Mouse (Mus musculus): ENCODE data around the gene Sh2d6. TPM values are rescaled to one million over a fixed set of nuclear protein-coding genes. Genes with fewer than 3 reads are reported as not detected.

The Sh2d6 gene
- total RNA-seq (2021) (not detected), polyA plus RNA-seq (2012; rRNA removed) (0.21 TPM in 1 of 2 replicates, not detected in the other)
- long read RNA-seq, result 0 reads

DNA sequence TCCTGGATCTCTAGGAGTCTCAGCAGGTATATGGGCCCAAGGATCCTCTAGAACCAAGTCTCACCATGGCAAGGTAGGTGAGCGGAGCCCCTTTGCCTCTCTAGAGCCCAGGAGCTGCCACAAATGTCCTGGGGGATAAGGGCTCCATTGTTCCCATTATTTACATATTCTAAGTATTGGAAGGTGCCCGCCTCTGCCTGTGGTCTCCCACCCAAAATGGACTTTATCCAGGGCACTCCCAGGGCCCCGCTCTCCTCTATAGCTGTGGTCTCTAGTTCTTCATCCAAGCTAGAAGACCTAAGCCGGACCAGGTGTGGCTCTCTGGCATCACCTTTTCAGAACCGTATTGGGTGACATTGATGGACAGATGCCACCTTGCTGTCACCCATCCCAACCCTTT lies at the start of gene Sh2d6:
TSS of gene Sh2d6 (minus strand) at position 101 of the 400 bp plus-strand sequence.
- DNase-seq, result no peak
- no peak within 1 kb of the TSS for H3K4me3 ChIP-seq

DNA sequence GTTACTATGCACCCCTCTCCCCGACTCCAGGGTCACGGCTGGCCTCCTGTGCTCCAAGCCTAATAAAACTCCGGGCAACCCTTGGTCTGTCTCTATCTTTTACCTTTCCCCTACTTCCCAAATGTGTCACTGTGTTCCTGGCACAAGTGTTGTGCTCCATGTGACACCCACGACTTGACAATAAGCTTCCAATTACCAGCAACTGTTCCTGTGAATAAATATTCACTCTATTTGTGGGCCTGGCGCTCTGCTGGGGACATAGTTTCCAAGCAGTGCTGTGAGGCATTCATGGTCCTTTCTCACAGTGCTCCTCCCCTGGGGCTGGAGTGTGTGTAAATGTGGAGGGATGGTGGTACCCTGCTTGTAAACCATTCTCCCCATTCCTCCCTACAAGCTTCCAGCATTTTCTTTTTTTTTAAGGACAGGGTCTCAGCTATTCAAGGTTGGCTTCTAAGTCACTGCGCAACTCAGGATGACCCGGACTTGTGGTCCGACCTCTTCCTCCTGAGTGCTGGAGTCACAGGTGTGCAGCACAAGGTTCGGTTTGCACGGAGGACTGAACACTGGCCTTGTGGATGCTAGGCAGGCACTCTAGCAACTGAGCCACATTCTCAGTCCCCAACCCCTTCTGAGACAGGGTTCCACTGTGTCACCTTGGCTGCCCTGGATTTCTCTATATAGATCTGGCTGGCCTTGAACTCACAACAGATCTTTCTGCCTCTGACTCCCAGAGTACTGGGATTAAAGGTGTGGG lies 49.3 kb upstream of the Sh2d6 start:
- intact Hi-C loops (cut with DNase I), result no loop called here
- DNase-seq, result peak in 1 of 2 experiments; percentile 64

More for the DNA sequence above, at the start of gene Sh2d6:
- Histone ChIP-seq H3K9ac (ENCODE audit: low read depth, low read length) (no peak within 1 kb of the TSS), H3K27me3 (ENCODE audit: control insufficient read depth, insufficient read depth, low read length) (no peaks in the 10 kb centered on the region), H3K36me3 (ENCODE audit: control insufficient read depth, insufficient read depth, low read length) (no peaks in the 10 kb centered on the region; the same call in 1 of the 2 replicates), H3K4me1 (ENCODE audit: control insufficient read depth, insufficient read depth, low read length) (peaks cover 5% of the 10 kb centered on the region), H3K79me2 (replicated peaks; ENCODE audit: control insufficient read depth, insufficient read depth, low read length) (no peaks in the 10 kb centered on the region), H3K27ac (peak within 1 kb of the TSS; percentile 61; the same call in 1 of the 2 replicates)
- no peak for TF ChIP-seq EP300 (IDR thresholded peaks at IDR 0.05; ENCODE audit: insufficient read depth, low read depth, low read length)
- no peak for TF ChIP-seq POLR2A (IDR thresholded peaks at IDR 0.05; ENCODE audit: insufficient read depth, low read depth, low read length)
- intact Hi-C loops (cut with DNase I), result no loop called here
- WGBS, result 92% methylated on average over 5 of the region's 5 CpGs

DNA sequence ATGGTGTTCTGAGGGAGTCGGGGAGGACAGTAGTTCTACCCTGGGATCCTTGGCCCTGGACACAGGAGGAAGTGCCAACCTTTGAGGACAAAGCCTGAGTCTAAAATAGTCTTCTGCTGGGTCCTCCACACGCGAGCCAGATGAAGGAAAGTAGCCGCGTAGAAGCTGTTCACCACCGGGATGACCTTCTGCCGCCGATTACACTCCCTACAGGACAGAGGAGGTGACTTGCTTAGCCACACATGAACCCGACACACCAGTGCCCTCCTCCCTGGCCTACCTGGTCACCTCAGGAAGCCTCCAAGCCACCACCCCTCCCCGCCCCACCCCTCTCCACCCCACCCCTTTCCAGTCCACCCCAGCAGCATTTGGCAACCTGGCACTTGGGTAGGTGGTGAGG lies 47.2 kb upstream of the Sh2d6 start:
- Histone ChIP-seq H3K27ac (peak overlapping the region; percentile 71), H3K4me3 (no peak overlapping the region), H3K36me3 (ENCODE audit: control insufficient read depth, insufficient read depth, low read length) (no peaks in the 10 kb centered on the region), H3K9ac (ENCODE audit: low read depth, low read length) (0 out of 2 replicates have a peak overlapping the region, but pooled peaks have one; percentile 8), H3K4me1 (ENCODE audit: control insufficient read depth, insufficient read depth, low read length) (peaks cover 9% of the 10 kb centered on the region), H3K79me2 (replicated peaks; ENCODE audit: control insufficient read depth, insufficient read depth, low read length) (no peaks in the 10 kb centered on the region), H3K27me3 (ENCODE audit: control insufficient read depth, insufficient read depth, low read length) (no peaks in the 10 kb centered on the region)
- 65% methylated on average over 10 of the region's 10 CpGs for WGBS
- peak in 1 of 2 experiments; percentile 44 for DNase-seq
- 0 out of 2 replicates have a peak, but pooled peaks have one; percentile 7 for TF ChIP-seq EP300 (IDR thresholded peaks at IDR 0.05; ENCODE audit: insufficient read depth, low read depth, low read length)
- TF ChIP-seq CTCF (IDR thresholded peaks at IDR 0.05), result no peak
- no peak; the same call in 1 of the 2 replicates for TF ChIP-seq POLR2A (IDR thresholded peaks at IDR 0.05; ENCODE audit: insufficient read depth, low read depth, low read length)
- intact Hi-C loops (cut with DNase I), result no loop called here

More for the DNA sequence above, 49.3 kb upstream of the Sh2d6 start:
- no peak overlapping the region for H3K9ac ChIP-seq (ENCODE audit: low read depth, low read length)
- peaks cover 8% of the 10 kb centered on the region for H3K4me1 ChIP-seq (ENCODE audit: control insufficient read depth, insufficient read depth, low read length)
- no peaks in the 10 kb centered on the region for H3K27me3 ChIP-seq (ENCODE audit: control insufficient read depth, insufficient read depth, low read length)
- peak overlapping the region; percentile 87 for H3K27ac ChIP-seq
- 64% methylated on average over 10 of the region's 10 CpGs for WGBS
- H3K4me3 ChIP-seq, result no peak overlapping the region
- TF ChIP-seq CTCF (IDR thresholded peaks at IDR 0.05), result no peak
- peak; percentile 91 for TF ChIP-seq EP300 (IDR thresholded peaks at IDR 0.05; ENCODE audit: insufficient read depth, low read depth, low read length)
- TF ChIP-seq POLR2A (IDR thresholded peaks at IDR 0.05; ENCODE audit: insufficient read depth, low read depth, low read length), result peak; percentile 61; the same call in 1 of the 2 replicates
- H3K36me3 ChIP-seq (ENCODE audit: control insufficient read depth, insufficient read depth, low read length), result no peaks in the 10 kb centered on the region
- no peaks in the 10 kb centered on the region for H3K79me2 ChIP-seq (replicated peaks; ENCODE audit: control insufficient read depth, insufficient read depth, low read length)

DNA sequence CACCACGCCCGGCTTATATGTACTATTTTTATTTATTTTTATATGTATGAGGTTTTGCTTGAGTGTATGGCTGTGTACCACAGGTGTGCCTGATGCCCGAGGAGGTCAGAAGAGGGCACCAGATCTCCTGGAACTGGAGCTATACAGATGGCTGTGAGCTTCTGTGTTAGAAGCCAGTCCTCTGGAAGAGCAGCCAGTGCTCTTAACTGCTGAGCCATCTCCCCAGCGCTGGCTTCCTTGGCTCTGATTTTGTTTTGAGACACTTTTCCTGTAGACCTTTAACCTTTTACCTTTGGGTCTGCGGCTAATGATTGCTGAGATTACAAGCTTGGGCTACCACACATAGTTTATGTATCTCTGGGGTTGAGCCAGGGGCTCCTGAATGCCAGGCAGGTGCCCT lies 46.0 kb upstream of the Sh2d6 start:
- Histone ChIP-seq H3K4me1 (ENCODE audit: control insufficient read depth, insufficient read depth, low read length) (peaks cover 9% of the 10 kb centered on the region), H3K79me2 (replicated peaks; ENCODE audit: control insufficient read depth, insufficient read depth, low read length) (no peaks in the 10 kb centered on the region), H3K9ac (ENCODE audit: low read depth, low read length) (no peak overlapping the region), H3K27me3 (ENCODE audit: control insufficient read depth, insufficient read depth, low read length) (no peaks in the 10 kb centered on the region), H3K36me3 (ENCODE audit: control insufficient read depth, insufficient read depth, low read length) (no peaks in the 10 kb centered on the region), H3K27ac (no peak overlapping the region), H3K4me3 (no peak overlapping the region)
- DNase-seq, result no peak
- intact Hi-C loops (cut with DNase I), result no loop called here
- 71% methylated on average over 5 of the region's 5 CpGs for WGBS
- TF ChIP-seq CTCF (IDR thresholded peaks at IDR 0.05) (peak; percentile 54), POLR2A (IDR thresholded peaks at IDR 0.05; ENCODE audit: insufficient read depth, low read depth, low read length) (no peak)

DNA sequence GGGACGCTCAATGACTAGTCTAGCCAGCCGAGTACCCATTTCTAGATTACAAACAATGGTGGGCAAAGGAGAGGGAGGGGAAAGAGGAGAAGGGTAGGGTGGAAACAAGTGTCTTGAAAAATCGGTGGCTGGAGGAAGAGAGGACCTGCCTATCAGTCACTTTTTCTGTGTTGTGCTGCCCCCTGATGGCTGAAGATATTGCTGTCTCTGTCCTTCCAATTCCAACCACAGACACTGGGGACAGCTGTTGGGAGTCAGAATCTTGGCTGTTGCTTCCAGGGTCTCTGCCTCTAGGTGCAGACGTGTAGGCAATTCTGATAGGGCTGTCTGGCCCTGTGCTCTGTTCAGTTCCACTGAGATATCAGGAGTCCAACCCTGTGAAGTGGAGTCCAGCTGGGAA lies 44.5 kb upstream of the Sh2d6 start:
- Histone ChIP-seq H3K27me3 (ENCODE audit: control insufficient read depth, insufficient read depth, low read length) (no peaks in the 10 kb centered on the region), H3K9ac (ENCODE audit: low read depth, low read length) (no peak overlapping the region), H3K4me3 (no peak overlapping the region), H3K27ac (no peak overlapping the region; the same call in none of the 2 replicates), H3K79me2 (replicated peaks; ENCODE audit: control insufficient read depth, insufficient read depth, low read length) (no peaks in the 10 kb centered on the region), H3K36me3 (ENCODE audit: control insufficient read depth, insufficient read depth, low read length) (no peaks in the 10 kb centered on the region), H3K4me1 (ENCODE audit: control insufficient read depth, insufficient read depth, low read length) (peaks cover 6% of the 10 kb centered on the region)
- intact Hi-C loops (cut with DNase I), result loop anchor here (1.0 kb wide), 2 partner anchors 31 to 138 kb away; no protein-coding TSS in a partner anchor
- 3% methylated on average over 4 of the region's 4 CpGs for WGBS
- TF ChIP-seq EP300 (IDR thresholded peaks at IDR 0.05; ENCODE audit: insufficient read depth, low read depth, low read length) (peak; percentile 95; the same call in 1 of the 2 replicates), POLR2A (IDR thresholded peaks at IDR 0.05; ENCODE audit: insufficient read depth, low read depth, low read length) (0 out of 2 replicates have a peak, but pooled peaks have one; percentile 31), CTCF (IDR thresholded peaks at IDR 0.05) (peak; percentile 91)
- DNase-seq, result peak; percentile 84 to 88

DNA sequence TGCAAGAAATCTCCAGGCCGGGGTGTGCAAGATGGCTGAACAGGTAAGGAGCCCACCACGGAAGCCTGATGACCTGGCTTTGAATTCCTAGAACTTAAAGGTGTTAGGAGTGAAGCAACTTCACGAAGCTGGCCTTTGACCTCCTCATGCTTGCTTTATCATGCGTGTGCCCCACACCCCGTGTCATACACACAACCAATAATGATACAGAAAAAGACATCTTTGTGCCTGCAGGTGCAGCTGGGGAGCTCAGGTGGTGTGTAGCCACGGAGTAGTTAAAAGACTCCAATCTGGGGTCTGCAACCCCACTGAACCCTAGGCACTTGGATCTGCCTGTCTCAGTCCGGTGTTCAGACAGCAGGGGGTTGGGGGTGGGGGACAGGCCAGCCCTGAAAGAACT lies 44.0 kb upstream of the Sh2d6 start:
- Histone ChIP-seq H3K9ac (ENCODE audit: low read depth, low read length) (no peak overlapping the region), H3K36me3 (ENCODE audit: control insufficient read depth, insufficient read depth, low read length) (no peaks in the 10 kb centered on the region), H3K27ac (no peak overlapping the region; the same call in 1 of the 2 replicates), H3K4me1 (ENCODE audit: control insufficient read depth, insufficient read depth, low read length) (peaks cover 5% of the 10 kb centered on the region), H3K79me2 (replicated peaks; ENCODE audit: control insufficient read depth, insufficient read depth, low read length) (no peaks in the 10 kb centered on the region), H3K27me3 (ENCODE audit: control insufficient read depth, insufficient read depth, low read length) (no peaks in the 10 kb centered on the region), H3K4me3 (no peak overlapping the region)
- TF ChIP-seq EP300 (IDR thresholded peaks at IDR 0.05; ENCODE audit: insufficient read depth, low read depth, low read length), result no peak
- no peak for TF ChIP-seq CTCF (IDR thresholded peaks at IDR 0.05)
- TF ChIP-seq POLR2A (IDR thresholded peaks at IDR 0.05; ENCODE audit: insufficient read depth, low read depth, low read length), result no peak
- WGBS, result 82% methylated on average over 7 of the region's 7 CpGs
- intact Hi-C loops (cut with DNase I), result no loop called here
- DNase-seq, result no peak
